Mouse (Mus musculus): ENCODE results near the gene D630023F18Rik.

GRCm38 (mm10) chr1:65073589-65073988 is 49.4 kb downstream of the D630023F18Rik start, which contains the start of gene Crygc:
- TF ChIP-seq CTCF (IDR thresholded peaks at IDR 0.05; ENCODE audit: extremely low read depth, insufficient read depth, low read length) (no peak), POLR2A (IDR thresholded peaks at IDR 0.05; ENCODE audit: extremely low read depth, insufficient read depth, low read length) (no peak)

Data from cortical plate, adult 2 months (tissue).